Mouse (Mus musculus) ES-Bruce4 (cell line): ENCODE measurements at regions not wholly inside any gene's neighbourhood (a gene's known extent, or its start where the extent isn't known, plus 50 kb on each side); places are given as distances from the start of the nearest gene placed in this dataset.

Experiments
- CTCF ChIP-seq: IDR thresholded peaks from one replicate; pipeline ENCODE4 v1.8.1; 2011; ENCODE audit warnings: low read depth, low read length
- POLR2A ChIP-seq: IDR thresholded peaks from one replicate; pipeline ENCODE4 v1.8.1; 2011; ENCODE audit warnings: low read length; ENCODE audit not compliant: insufficient read depth

DNA sequence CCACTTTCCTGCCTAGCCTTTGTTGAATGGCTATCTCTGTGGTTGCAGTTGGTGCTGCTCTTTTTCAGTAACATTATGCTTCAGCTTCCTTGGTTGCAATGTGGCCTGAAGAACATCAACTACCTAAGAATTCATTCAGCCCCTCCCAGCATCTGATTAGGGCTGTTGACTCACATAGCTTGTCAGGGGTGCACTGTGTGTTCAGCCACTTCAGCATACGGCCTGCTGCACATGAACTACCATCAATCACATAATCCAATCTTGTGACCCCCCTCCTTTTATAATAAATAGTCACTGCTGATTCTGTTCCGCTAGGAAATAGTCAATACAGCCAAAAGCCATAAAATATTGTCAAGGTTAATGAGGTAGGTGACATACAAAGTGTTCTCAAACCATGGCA lies 328.3 kb upstream of the Reg3g start:
- TF ChIP-seq POLR2A (no peak), CTCF (no peak)
